Mouse (Mus musculus): ENCODE measurements around the gene Bex6.

DNA sequence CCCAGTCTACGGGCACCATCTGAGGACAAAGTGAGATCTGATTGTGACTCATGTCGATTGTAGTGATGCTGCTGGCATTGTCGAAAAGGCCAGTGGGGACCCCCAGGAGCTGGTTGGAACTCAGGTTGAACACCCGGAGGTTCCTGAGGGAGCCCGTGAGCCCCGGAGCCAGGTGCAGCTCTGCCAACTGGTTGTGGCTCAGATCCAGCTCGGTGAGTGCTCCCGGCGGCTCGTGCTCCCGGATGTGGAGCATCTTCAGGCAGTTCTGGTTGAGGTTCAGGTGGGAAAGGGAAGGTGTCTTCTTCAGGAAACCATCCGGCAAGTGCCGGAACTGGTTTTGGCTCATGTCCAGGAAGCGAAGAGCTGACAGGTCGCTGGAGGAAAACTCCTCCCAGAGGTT, 35.9 kb upstream of the Bex6 start:
- TF ChIP-seq POLR2A (IDR thresholded peaks at IDR 0.05; ENCODE audit: borderline replicate concordance, low read depth, low read length): no peak
- no peak for TF ChIP-seq CTCF (IDR thresholded peaks at IDR 0.05; ENCODE audit: low read depth, low read length)

Measured in bone marrow macrophage, adult 2 months (primary cell).